Comparison of ENCODE assay signal across 16 mouse cellular contexts in genomic region chr12:15459429-15459828, GRCm38 (mm10).
A peak's percentile ranks its signal among the peaks of the same experiment; 100 is the strongest.
DNase-seq lines count a peak whose midpoint lies in the region; ATAC-seq lines count a peak whose summit lies in the region.
"Had no signal": no experiment of that assay in that cellular context is flagged by ENCODE, and none has a peak within 500 bp of the region (broad histone marks: within the 10 kb centered on the region; RNA-seq: fewer than 3 reads in every experiment).

No protein-coding gene starts in this region.

- no peak for ATAC-seq in inflammation-experienced regulatory T-cells, adult 6 months
- ATAC-seq: forebrain, embryonic 16.5 days had no signal

- DNase-seq in frontal cortex, postnatal 36 days (ENCODE audit: low spot score in 2 of 2): peak; percentile 18 to 58
- no peak for DNase-seq in frontal cortex, postnatal 25 days (ENCODE audit: low spot score in 2 of 2)
- DNase-seq in left cerebral cortex, adult 9 months (ENCODE audit: low spot score in 2 of 2): peak; percentile 13 to 32
- no peak for DNase-seq in left cerebral cortex, postnatal 4 days
- DNase-seq in brain, adult 2 months (ENCODE audit: low read depth, low spot score): peak; percentile 69
- DNase-seq in left cerebral cortex, postnatal 14 days (ENCODE audit: low spot score in 2 of 2): peak; percentile 7 to 55
- no peak for DNase-seq in cerebellum, adult 9-10 months
- DNase-seq: adrenal gland, adult 2 months; adrenal gland, postnatal 25 days; cerebellum, adult 2 months; cerebellum, postnatal 14 days; gastrocnemius, postnatal 36 days; heart, adult 11 months; heart, postnatal 36 days had no signal

- intact Hi-C loops in left cerebral cortex, postnatal 4 days (cut with DNase I): no loop called here
- intact Hi-C loops in left cerebral cortex, postnatal 14 days (cut with DNase I): no loop called here

Comparison
In these comparisons a context has a peak if more than half of its experiments do, and no peak if none do; other contexts are left out.
1. DNase-seq: peak in frontal cortex, postnatal 36 days (2 of 2), left cerebral cortex, adult 9 months (2 of 2), brain, adult 2 months (single experiment) and left cerebral cortex, postnatal 14 days (2 of 2); none in frontal cortex, postnatal 25 days (0 of 2), left cerebral cortex, postnatal 4 days (single experiment) and cerebellum, adult 9-10 months (single experiment).